Mouse (Mus musculus) limb, embryonic 12.5 days (tissue): Measurements from ENCODE around the gene Dgcr8. TPM values are rescaled to one million over a fixed set of nuclear protein-coding genes. Genes with fewer than 3 reads are reported as not detected.

Experiments
- ATAC-seq: fragments of 200-750 bp; cut with Nextera tagmentation; 2 replicates; pipeline ENCODE4 v1.8.0; 2017; ENCODE audit warnings: low read depth, moderate TSS enrichment; ENCODE audit not compliant: insufficient number of reproducible peaks, insufficient read depth, low FRiP score, low TSS enrichment
- H3K27ac ChIP-seq: fragments of 300-500 bp; sonication (generic); 2 replicates; pipeline ENCODE4 v1.5.1; 2016; ENCODE audit warnings: mild to moderate bottlenecking, moderate library complexity
- H3K27me3 ChIP-seq: fragments of 300-500 bp; sonication (generic); 2 replicates; pipeline ENCODE4 v1.6.1; 2016; ENCODE audit warnings: mild to moderate bottlenecking, moderate library complexity
- H3K36me3 ChIP-seq: fragments of 300-500 bp; sonication (generic); 2 replicates; pipeline ENCODE4 v1.6.1; 2016; ENCODE audit warnings: mild to moderate bottlenecking, moderate library complexity
- H3K4me1 ChIP-seq: fragments of 300-500 bp; sonication (generic); replicated peaks from 2 replicates; pipeline ENCODE4 v1.6.1; 2016
- H3K4me2 ChIP-seq: fragments of 300-500 bp; sonication (generic); 2 replicates; pipeline ENCODE4 v1.6.1; 2016; ENCODE audit warnings: mild to moderate bottlenecking, moderate library complexity
- H3K4me3 ChIP-seq: fragments of 300-500 bp; sonication (generic); replicated peaks from 2 replicates; pipeline ENCODE4 v1.5.1; 2016; ENCODE audit warnings: mild to moderate bottlenecking
- H3K9ac ChIP-seq: fragments of 300-500 bp; sonication (generic); replicated peaks from 2 replicates; pipeline ENCODE4 v1.6.1; 2016; ENCODE audit warnings: mild to moderate bottlenecking, moderate library complexity
- H3K9me3 ChIP-seq: fragments of 300-500 bp; sonication (generic); 2 replicates; pipeline ENCODE4 v1.6.1; 2016; ENCODE audit warnings: mild to moderate bottlenecking, moderate library complexity
- WGBS: fragments of 180-500 bp; shearing (Covaris S2); methylation state at CpG from one replicate; pipeline ENCODE4 v1.1.7; 2016; 5-methylcytosine and 5-hydroxymethylcytosine counted together
- microRNA counts: library from miRNA; unstranded; fragments of <30 nt; microRNA quantifications from one replicate; lab custom pipeline; 2017
- microRNA-seq: library from miRNA; unstranded; fragments of <30 nt; microRNA quantifications from one replicate; pipeline ENCODE4, GENCODE M21; 2017
- polyA plus RNA-seq: library from polyadenylated mRNA; unstranded; fragments of >200 nt; fragmentation: Nextera tagmentation; extraction: Ambion mirVana; gene quantifications from 2 replicates; pipeline ENCODE4 v1.2.1, GENCODE M21; 2016

The Dgcr8 gene
- polyA plus RNA-seq, 1 experiment from 2014 or later, result 42.9 TPM

- H3K36me3 ChIP-seq, result peaks cover 42% of the 10 kb centered on the region
- H3K27me3 ChIP-seq, result peaks cover 4% of the 10 kb centered on the region
- ATAC-seq, result peak; percentile 75
- H3K4me3 ChIP-seq, result no peak overlapping the region
- WGBS, result 38% methylated on average over 8 of the region's 8 CpGs
- no peak overlapping the region; the same call in 1 of the 2 replicates for H3K9ac ChIP-seq
- peaks cover 30% of the 10 kb centered on the region for H3K4me1 ChIP-seq
- no peaks in the 10 kb centered on the region for H3K9me3 ChIP-seq
- peak overlapping the region; percentile 13; the same call in 1 of the 2 replicates for H3K4me2 ChIP-seq
- H3K27ac ChIP-seq, result peak overlapping the region; percentile 81
These were observed 69.0 kb downstream of the Dgcr8 start for GRCm38 (mm10) chr16:18220001-18220400.

GRCm38 (mm10) chr16:18218580-18218996 is 70.5 kb downstream of the Dgcr8 start:
- Histone ChIP-seq H3K9ac (no peak overlapping the region), H3K4me1 (peaks cover 43% of the 10 kb centered on the region), H3K9me3 (no peaks in the 10 kb centered on the region), H3K4me2 (no peak overlapping the region), H3K4me3 (no peak overlapping the region), H3K36me3 (peaks cover 28% of the 10 kb centered on the region), H3K27me3 (peaks cover 4% of the 10 kb centered on the region), H3K27ac (peak overlapping the region; percentile 62; the same call in 1 of the 2 replicates)
- WGBS, result 69% methylated on average over 9 of the region's 9 CpGs
- no peak for ATAC-seq

- no peaks in the 10 kb centered on the region for H3K9me3 ChIP-seq
- peaks cover 50% of the 10 kb centered on the region for H3K4me1 ChIP-seq
- H3K4me3 ChIP-seq, result no peak within 1 kb of the TSS
- H3K4me2 ChIP-seq, result no peak within 1 kb of the TSS
- H3K27me3 ChIP-seq, result peaks cover 4% of the 10 kb centered on the region
- H3K27ac ChIP-seq, result peak within 1 kb of the TSS; percentile 62; the same call in 1 of the 2 replicates
- no peak within 1 kb of the TSS for H3K9ac ChIP-seq
- ATAC-seq, result no peak
- 81% methylated on average over 4 of the region's 4 CpGs for WGBS
- peaks cover 18% of the 10 kb centered on the region for H3K36me3 ChIP-seq
These were observed 71.5 kb downstream of the Dgcr8 start, which contains the start of gene Ccdc188 for GRCm38 (mm10) chr16:18217579-18217978. Gene Ccdc188, plus strand, starts transcription at chr16:18217879.

GRCm38 (mm10) chr16:18214858-18215257 is 74.2 kb downstream of the Dgcr8 start:
- H3K36me3 ChIP-seq, result no peaks in the 10 kb centered on the region
- 83% methylated on average over 7 of the region's 7 CpGs for WGBS
- H3K4me3 ChIP-seq, result no peak overlapping the region
- H3K4me2 ChIP-seq, result 0 out of 2 replicates have a peak overlapping the region, but pooled peaks have one; percentile 17
- H3K27me3 ChIP-seq, result peaks cover 16% of the 10 kb centered on the region
- no peak overlapping the region for H3K27ac ChIP-seq
- ATAC-seq, result no peak
- H3K9me3 ChIP-seq, result no peaks in the 10 kb centered on the region
- no peak overlapping the region for H3K9ac ChIP-seq
- H3K4me1 ChIP-seq, result peaks cover 46% of the 10 kb centered on the region

GRCm38 (mm10) chr16:18213689-18214088 is 75.4 kb downstream of the Dgcr8 start:
- ATAC-seq, result peak; percentile 56

GRCm38 (mm10) chr16:18211417-18212171 is 77.5 kb downstream of the Dgcr8 start:
- Histone ChIP-seq H3K27me3 (peaks cover 31% of the 10 kb centered on the region), H3K27ac (no peak overlapping the region), H3K4me1 (peaks cover 29% of the 10 kb centered on the region), H3K4me2 (no peak overlapping the region), H3K36me3 (no peaks in the 10 kb centered on the region), H3K9ac (no peak overlapping the region), H3K4me3 (no peak overlapping the region), H3K9me3 (no peaks in the 10 kb centered on the region)
- 0 out of 2 replicates have a peak, but pooled peaks have one; percentile 23 for ATAC-seq
- WGBS, result 45% methylated on average over 10 of the region's 10 CpGs

More at GRCm38 (mm10) chr16:18213689-18214088, 75.4 kb downstream of the Dgcr8 start:
- Histone ChIP-seq H3K27ac (no peak overlapping the region), H3K4me3 (no peak overlapping the region), H3K9me3 (no peaks in the 10 kb centered on the region), H3K9ac (no peak overlapping the region), H3K4me1 (peaks cover 35% of the 10 kb centered on the region), H3K4me2 (peak overlapping the region; percentile 17; the same call in 1 of the 2 replicates), H3K27me3 (peaks cover 23% of the 10 kb centered on the region), H3K36me3 (no peaks in the 10 kb centered on the region)
- 44% methylated on average over 6 of the region's 6 CpGs for WGBS

- Histone ChIP-seq H3K36me3 (no peaks in the 10 kb centered on the region), H3K27ac (no peak overlapping the region), H3K9ac (no peak overlapping the region), H3K9me3 (no peaks in the 10 kb centered on the region), H3K4me3 (no peak overlapping the region), H3K4me1 (peaks cover 29% of the 10 kb centered on the region), H3K27me3 (peaks cover 34% of the 10 kb centered on the region), H3K4me2 (no peak overlapping the region)
- ATAC-seq, result peak; percentile 17; the same call in 1 of the 2 replicates
- 22% methylated on average over 8 of the region's 8 CpGs for whole genome bisulfite sequencing
These were observed 78.2 kb downstream of the Dgcr8 start for GRCm38 (mm10) chr16:18210701-18211416.

MicroRNA genes within 50 kb of the gene (microRNA counts, 519-probe panel; counts per million panel counts)
- not detected for microRNA mmu-miR-1306 (lab: Ali Mortazavi, UCI)
- microRNA mmu-miR-185 (lab: Ali Mortazavi, UCI), result 3,698 counts per million, percentile 21 among the panel's probes with 10 or more counts

Small RNAs within 50 kb of the gene (microRNA-seq; reads per million reads assigned to microRNA genes)
- 4.4 reads per million, percentile 14 among the genes with 10 or more reads in this experiment for gene Gm24572
- gene Mir1306, result 304 reads per million, percentile 64 among the genes with 10 or more reads in this experiment
- 168 reads per million, percentile 59 among the genes with 10 or more reads in this experiment for gene Mir185

Other genes starting within 250 kb of the Dgcr8 start
- 134 and 135 TPM in 2 replicates for gene Dgcr6, start 236.4 kb downstream of the Dgcr8 start, polyA plus RNA-seq
- gene Prodh, start 199.0 kb downstream of the Dgcr8 start, polyA plus RNA-seq, result 13.1 and 13.8 TPM in 2 replicates
- 8.3 and 9.9 TPM in 2 replicates for gene Rtn4r, start 161.6 kb downstream of the Dgcr8 start, polyA plus RNA-seq
- gene Ccdc188, start 71.4 kb downstream of the Dgcr8 start, polyA plus RNA-seq, result not detected in 2 replicates
- gene Zdhhc8, start 54.1 kb downstream of the Dgcr8 start, polyA plus RNA-seq, result 18.5 and 20.0 TPM in 2 replicates
- 119 and 122 TPM in 2 replicates for gene Trmt2a, start 40.6 kb downstream of the Dgcr8 start, polyA plus RNA-seq
- gene Ranbp1, start 40.5 kb downstream of the Dgcr8 start, polyA plus RNA-seq, result 943 and 976 TPM in 2 replicates
- gene Gm49776, start 30.9 kb downstream of the Dgcr8 start, polyA plus RNA-seq, result 3.3 and 7.5 TPM in 2 replicates
- gene Tango2, start 58.9 kb upstream of the Dgcr8 start, polyA plus RNA-seq, result 21.7 and 21.8 TPM in 2 replicates
- gene Arvcf, start 58.9 kb upstream of the Dgcr8 start, polyA plus RNA-seq, result 46.3 and 50.6 TPM in 2 replicates
- gene Txnrd2, start 137.1 kb upstream of the Dgcr8 start, polyA plus RNA-seq, result 23.1 and 26.1 TPM in 2 replicates
- gene Comt, start 137.6 kb upstream of the Dgcr8 start, polyA plus RNA-seq, result 66.5 and 71.0 TPM in 2 replicates
- 18.4 and 19.4 TPM in 2 replicates for gene Gnb1l, start 209.5 kb upstream of the Dgcr8 start, polyA plus RNA-seq
- 4.2 and 5.1 TPM in 2 replicates for gene Rtl10, start 209.7 kb upstream of the Dgcr8 start, polyA plus RNA-seq